Mouse (Mus musculus) megakaryocyte, embryonic 14.5 days (primary cell): ENCODE measurements around the gene Hoxa13. TPM values are rescaled to one million over a fixed set of nuclear protein-coding genes. Genes with fewer than 3 reads are reported as not detected.

ENCODE experiments used
- H3K27me3 ChIP-seq: replicated peaks from 2 replicates; pipeline ENCODE3; 2012; ENCODE audit warnings: inconsistent platforms
- H3K36me3 ChIP-seq: replicated peaks from 2 replicates; pipeline ENCODE3; 2012; ENCODE audit warnings: low read length, inconsistent platforms, mixed read lengths
- H3K4me1 ChIP-seq: 2 replicates; pipeline ENCODE4 v1.6.1; 2012; ENCODE audit warnings: inconsistent platforms
- H3K4me3 ChIP-seq: replicated peaks from 2 replicates; pipeline ENCODE3; 2012; ENCODE audit warnings: moderate library complexity, mild to moderate bottlenecking, inconsistent platforms
- H3K9me3 ChIP-seq: 2 replicates; pipeline ENCODE4 v1.6.1; 2012; ENCODE audit warnings: inconsistent platforms
- FLI1 ChIP-seq: IDR thresholded peaks from 2 replicates; pipeline ENCODE4 v1.6.1; 2012; ENCODE audit warnings: low read length, inconsistent platforms, mixed read lengths
- GATA1 ChIP-seq: IDR thresholded peaks from 3 replicates; pipeline ENCODE4 v1.6.1; 2012; ENCODE audit warnings: mixed read lengths, low read length, inconsistent platforms, borderline replicate concordance
- polyA plus RNA-seq: library from polyadenylated mRNA; stranded (reverse); fragments of >175 nt; gene quantifications from 2 replicates; pipeline ENCODE4 v1.2.3, GENCODE M21; 2012; ENCODE audit warnings: low replicate concordance; ENCODE audit not compliant: insufficient read depth

Gene Hoxa13
- polyA plus RNA-seq, 1 experiment, result not detected

GRCm38 (mm10) chr6:52252016-52252774 lies 8.5 kb downstream of the Hoxa13 start:
- Histone ChIP-seq H3K4me1 (peaks cover 38% of the 10 kb centered on the region), H3K4me3 (no peak overlapping the region), H3K9me3 (peaks cover 16% of the 10 kb centered on the region; the same call in 1 of the 2 replicates), H3K27me3 (peaks cover 92% of the 10 kb centered on the region), H3K36me3 (no peaks in the 10 kb centered on the region)
- TF ChIP-seq FLI1, result no peak
- TF ChIP-seq GATA1, result no peak

GRCm38 (mm10) chr6:52251177-52251879 lies 9.4 kb downstream of the Hoxa13 start:
- no peaks in the 10 kb centered on the region for H3K36me3 ChIP-seq
- no peak overlapping the region for H3K4me3 ChIP-seq
- peaks cover 46% of the 10 kb centered on the region for H3K4me1 ChIP-seq
- TF ChIP-seq GATA1 (no peak), FLI1 (no peak)
- H3K27me3 ChIP-seq, result peaks cover 95% of the 10 kb centered on the region
- H3K9me3 ChIP-seq, result peaks cover 16% of the 10 kb centered on the region; the same call in 1 of the 2 replicates

GRCm38 (mm10) chr6:52249826-52250225 lies 10.9 kb downstream of the Hoxa13 start:
- H3K4me3 ChIP-seq, result no peak overlapping the region
- no peaks in the 10 kb centered on the region for H3K36me3 ChIP-seq
- H3K27me3 ChIP-seq, result peaks cover 98% of the 10 kb centered on the region
- peaks cover 61% of the 10 kb centered on the region for H3K4me1 ChIP-seq
- no peak for TF ChIP-seq GATA1
- TF ChIP-seq FLI1, result no peak
- peaks cover 16% of the 10 kb centered on the region; the same call in 1 of the 2 replicates for H3K9me3 ChIP-seq

- Histone ChIP-seq H3K36me3 (no peaks in the 10 kb centered on the region), H3K27me3 (peaks cover 100% of the 10 kb centered on the region), H3K4me3 (peak overlapping the region; percentile 56), H3K9me3 (peaks cover 16% of the 10 kb centered on the region; the same call in 1 of the 2 replicates), H3K4me1 (peaks cover 63% of the 10 kb centered on the region)
- TF ChIP-seq FLI1, result no peak
- TF ChIP-seq GATA1, result no peak
Measured at GRCm38 (mm10) chr6:52249415-52249738, 11.3 kb downstream of the Hoxa13 start.

- H3K9me3 ChIP-seq, result peaks cover 16% of the 10 kb centered on the region; the same call in 1 of the 2 replicates
- peaks cover 100% of the 10 kb centered on the region for H3K27me3 ChIP-seq
- H3K36me3 ChIP-seq, result no peaks in the 10 kb centered on the region
- H3K4me3 ChIP-seq, result peak overlapping the region; percentile 56
- peaks cover 58% of the 10 kb centered on the region for H3K4me1 ChIP-seq
- no peak for TF ChIP-seq GATA1
- TF ChIP-seq FLI1, result no peak
Measured at GRCm38 (mm10) chr6:52248638-52249414, 11.9 kb downstream of the Hoxa13 start.

GRCm38 (mm10) chr6:52247766-52248637 lies 12.7 kb downstream of the Hoxa13 start:
- no peaks in the 10 kb centered on the region for H3K36me3 ChIP-seq
- peaks cover 100% of the 10 kb centered on the region for H3K27me3 ChIP-seq
- peaks cover 9% of the 10 kb centered on the region; the same call in 1 of the 2 replicates for H3K9me3 ChIP-seq
- TF ChIP-seq FLI1, result no peak
- no peak for TF ChIP-seq GATA1
- H3K4me3 ChIP-seq, result no peak overlapping the region
- peaks cover 50% of the 10 kb centered on the region for H3K4me1 ChIP-seq

GRCm38 (mm10) chr6:52246916-52247315 lies 13.8 kb downstream of the Hoxa13 start:
- Histone ChIP-seq H3K36me3 (no peaks in the 10 kb centered on the region), H3K27me3 (peaks cover 99% of the 10 kb centered on the region), H3K4me3 (no peak overlapping the region), H3K9me3 (peaks cover 2% of the 10 kb centered on the region; the same call in 1 of the 2 replicates), H3K4me1 (peaks cover 43% of the 10 kb centered on the region)
- TF ChIP-seq GATA1 (no peak), FLI1 (no peak)

- H3K27me3 ChIP-seq, result peaks cover 99% of the 10 kb centered on the region
Measured at GRCm38 (mm10) chr6:52246403-52246803, 14.3 kb downstream of the Hoxa13 start.

GRCm38 (mm10) chr6:52245757-52246142 lies 14.9 kb downstream of the Hoxa13 start, which contains the start of gene Hoxa11:
Gene Hoxa11 (minus strand): TSS chr6:52245810.
- Histone ChIP-seq H3K4me3 (peak within 1 kb of the TSS; percentile 75), H3K36me3 (no peaks in the 10 kb centered on the region), H3K9me3 (no peaks in the 10 kb centered on the region), H3K27me3 (peaks cover 99% of the 10 kb centered on the region), H3K4me1 (peaks cover 46% of the 10 kb centered on the region)
- TF ChIP-seq FLI1 (no peak), GATA1 (no peak)

More at GRCm38 (mm10) chr6:52246403-52246803, 14.3 kb downstream of the Hoxa13 start:
- TF ChIP-seq FLI1 (no peak), GATA1 (no peak)
- H3K9me3 ChIP-seq, result peaks cover 2% of the 10 kb centered on the region; the same call in 1 of the 2 replicates
- peaks cover 44% of the 10 kb centered on the region for H3K4me1 ChIP-seq
- H3K4me3 ChIP-seq, result peak overlapping the region; percentile 53
- no peaks in the 10 kb centered on the region for H3K36me3 ChIP-seq
